Mouse (Mus musculus): ENCODE data around the gene Rere. TPM values are rescaled to one million over a fixed set of nuclear protein-coding genes. Genes with fewer than 3 reads are reported as not detected.
A peak's percentile ranks its signal among the peaks of the same experiment; 100 is the strongest.

Gene Rere
- polyA plus RNA-seq (2012; rRNA removed), result 21.1 and 26.2 TPM in 2 replicates

DNA sequence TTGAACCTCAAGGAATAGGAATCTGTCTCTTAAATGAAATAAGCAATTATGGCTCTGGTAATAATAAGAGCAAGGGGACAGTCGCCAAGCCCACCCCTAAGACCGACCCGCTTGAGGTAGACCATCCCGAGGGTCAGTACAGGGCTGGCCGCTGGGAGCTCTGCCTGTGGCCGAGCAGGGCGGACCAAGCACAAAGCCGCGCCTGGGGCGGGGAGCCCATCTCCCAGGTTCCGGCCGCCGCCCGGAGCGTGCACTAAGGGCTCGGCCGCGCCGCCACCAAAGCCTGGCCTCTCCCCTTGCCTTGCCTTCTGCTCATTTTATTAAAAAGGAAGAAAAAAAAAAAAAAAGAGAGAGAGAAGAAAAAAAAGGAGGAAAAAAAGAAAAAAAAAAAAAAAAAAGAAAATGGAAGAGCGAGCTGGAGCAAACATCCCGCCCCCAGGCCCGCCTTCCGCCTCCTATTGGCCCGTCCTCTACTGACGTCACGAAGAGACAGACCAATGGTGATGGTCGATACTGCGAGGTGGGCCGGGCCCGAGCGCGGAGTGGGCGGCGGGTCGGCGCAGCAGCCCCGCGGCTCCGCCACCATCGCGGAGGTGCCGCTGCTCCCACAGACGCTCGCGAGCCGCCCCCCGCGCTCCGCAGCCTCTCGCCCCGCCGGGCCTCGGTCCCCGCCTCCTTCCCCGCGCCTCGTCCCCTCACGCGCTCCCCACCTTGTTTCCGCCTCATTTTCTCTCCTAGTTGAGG is at the start of gene Rere:
Gene Rere, plus strand, starts transcription at position 629 of the 744 bp plus-strand sequence.
- 0 out of 2 replicates have a peak, but pooled peaks have one; percentile 2 for TF ChIP-seq CTCF (IDR thresholded peaks at IDR 0.05; ENCODE audit: control insufficient read depth, insufficient read depth, insufficient replicate concordance, low read depth, low read length)
- TF ChIP-seq POLR2A (IDR thresholded peaks at IDR 0.05; ENCODE audit: control insufficient read depth, low read depth, low read length), result peak; percentile 87

GRCm38 (mm10) chr4:150231871-150232270 is 49.6 kb upstream of the Rere start:
- H3K27ac ChIP-seq (ENCODE audit: control insufficient read depth, insufficient read depth, low read depth, low read length), result no peak overlapping the region
- H3K36me3 ChIP-seq (ENCODE audit: control insufficient read depth, insufficient read depth, low read length), result no peaks in the 10 kb centered on the region
- peaks cover 19% of the 10 kb centered on the region for H3K4me1 ChIP-seq (ENCODE audit: control insufficient read depth, insufficient read depth, low read length)
- H3K27me3 ChIP-seq (ENCODE audit: control insufficient read depth, insufficient read depth, low read length), result no peaks in the 10 kb centered on the region
- no peak overlapping the region for H3K4me3 ChIP-seq (ENCODE audit: control insufficient read depth, low read depth, low read length)
- TF ChIP-seq CTCF (IDR thresholded peaks at IDR 0.05; ENCODE audit: control insufficient read depth, insufficient read depth, insufficient replicate concordance, low read depth, low read length), result no peak
- no peak for TF ChIP-seq POLR2A (IDR thresholded peaks at IDR 0.05; ENCODE audit: control insufficient read depth, low read depth, low read length)

More for the DNA sequence above, at the start of gene Rere:
- peak within 1 kb of the TSS; percentile 92 for H3K27ac ChIP-seq (ENCODE audit: control insufficient read depth, insufficient read depth, low read depth, low read length)
- peak within 1 kb of the TSS; percentile 94 for H3K4me3 ChIP-seq (ENCODE audit: control insufficient read depth, low read depth, low read length)
- no peaks in the 10 kb centered on the region for H3K36me3 ChIP-seq (ENCODE audit: control insufficient read depth, insufficient read depth, low read length)
- H3K27me3 ChIP-seq (ENCODE audit: control insufficient read depth, insufficient read depth, low read length), result no peaks in the 10 kb centered on the region
- H3K4me1 ChIP-seq (ENCODE audit: control insufficient read depth, insufficient read depth, low read length), result peaks cover 8% of the 10 kb centered on the region

- H3K27ac ChIP-seq (ENCODE audit: control insufficient read depth, insufficient read depth, low read depth, low read length), result no peak overlapping the region
- H3K27me3 ChIP-seq (ENCODE audit: control insufficient read depth, insufficient read depth, low read length), result no peaks in the 10 kb centered on the region
- TF ChIP-seq POLR2A (IDR thresholded peaks at IDR 0.05; ENCODE audit: control insufficient read depth, low read depth, low read length) (no peak), CTCF (IDR thresholded peaks at IDR 0.05; ENCODE audit: control insufficient read depth, insufficient read depth, insufficient replicate concordance, low read depth, low read length) (no peak)
- no peak overlapping the region for H3K4me3 ChIP-seq (ENCODE audit: control insufficient read depth, low read depth, low read length)
- peaks cover 27% of the 10 kb centered on the region for H3K4me1 ChIP-seq (ENCODE audit: control insufficient read depth, insufficient read depth, low read length)
- H3K36me3 ChIP-seq (ENCODE audit: control insufficient read depth, insufficient read depth, low read length), result no peaks in the 10 kb centered on the region
These were observed 46.7 kb upstream of the Rere start for GRCm38 (mm10) chr4:150234599-150235327.

DNA sequence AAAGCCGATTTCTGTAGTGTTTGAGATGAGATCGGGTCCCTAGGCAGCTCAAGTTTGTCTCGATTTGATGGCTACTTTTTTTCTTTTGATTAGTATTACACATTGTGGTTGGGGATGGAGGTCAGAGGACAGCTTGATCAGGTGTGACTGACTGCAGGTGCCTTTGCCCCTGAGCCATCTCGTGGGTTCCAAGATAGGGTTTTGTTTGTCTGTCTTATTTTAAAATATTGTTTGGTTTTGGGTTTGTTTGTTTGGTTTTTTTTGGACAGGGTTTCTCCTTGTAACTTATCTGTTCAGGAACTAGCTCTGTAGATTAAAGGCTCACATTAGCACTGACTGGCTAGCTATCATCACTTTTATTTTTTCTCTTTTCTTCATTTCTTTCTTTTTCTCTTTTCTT is 45.9 kb upstream of the Rere start:
- Histone ChIP-seq H3K4me1 (ENCODE audit: control insufficient read depth, insufficient read depth, low read length) (peaks cover 20% of the 10 kb centered on the region), H3K27ac (ENCODE audit: control insufficient read depth, insufficient read depth, low read depth, low read length) (no peak overlapping the region), H3K36me3 (ENCODE audit: control insufficient read depth, insufficient read depth, low read length) (no peaks in the 10 kb centered on the region; the same call in 1 of the 2 replicates), H3K27me3 (ENCODE audit: control insufficient read depth, insufficient read depth, low read length) (no peaks in the 10 kb centered on the region), H3K4me3 (ENCODE audit: control insufficient read depth, low read depth, low read length) (no peak overlapping the region)
- no peak for TF ChIP-seq POLR2A (IDR thresholded peaks at IDR 0.05; ENCODE audit: control insufficient read depth, low read depth, low read length)
- no peak for TF ChIP-seq CTCF (IDR thresholded peaks at IDR 0.05; ENCODE audit: control insufficient read depth, insufficient read depth, insufficient replicate concordance, low read depth, low read length)

GRCm38 (mm10) chr4:150236031-150236430 is 45.4 kb upstream of the Rere start:
- H3K27ac ChIP-seq (ENCODE audit: control insufficient read depth, insufficient read depth, low read depth, low read length), result peak overlapping the region; percentile 94
- H3K36me3 ChIP-seq (ENCODE audit: control insufficient read depth, insufficient read depth, low read length), result no peaks in the 10 kb centered on the region; the same call in 1 of the 2 replicates
- TF ChIP-seq POLR2A (IDR thresholded peaks at IDR 0.05; ENCODE audit: control insufficient read depth, low read depth, low read length) (no peak), CTCF (IDR thresholded peaks at IDR 0.05; ENCODE audit: control insufficient read depth, insufficient read depth, insufficient replicate concordance, low read depth, low read length) (no peak)
- peaks cover 16% of the 10 kb centered on the region for H3K4me1 ChIP-seq (ENCODE audit: control insufficient read depth, insufficient read depth, low read length)
- peak overlapping the region; percentile 94 for H3K4me3 ChIP-seq (ENCODE audit: control insufficient read depth, low read depth, low read length)
- no peaks in the 10 kb centered on the region for H3K27me3 ChIP-seq (ENCODE audit: control insufficient read depth, insufficient read depth, low read length)

DNA sequence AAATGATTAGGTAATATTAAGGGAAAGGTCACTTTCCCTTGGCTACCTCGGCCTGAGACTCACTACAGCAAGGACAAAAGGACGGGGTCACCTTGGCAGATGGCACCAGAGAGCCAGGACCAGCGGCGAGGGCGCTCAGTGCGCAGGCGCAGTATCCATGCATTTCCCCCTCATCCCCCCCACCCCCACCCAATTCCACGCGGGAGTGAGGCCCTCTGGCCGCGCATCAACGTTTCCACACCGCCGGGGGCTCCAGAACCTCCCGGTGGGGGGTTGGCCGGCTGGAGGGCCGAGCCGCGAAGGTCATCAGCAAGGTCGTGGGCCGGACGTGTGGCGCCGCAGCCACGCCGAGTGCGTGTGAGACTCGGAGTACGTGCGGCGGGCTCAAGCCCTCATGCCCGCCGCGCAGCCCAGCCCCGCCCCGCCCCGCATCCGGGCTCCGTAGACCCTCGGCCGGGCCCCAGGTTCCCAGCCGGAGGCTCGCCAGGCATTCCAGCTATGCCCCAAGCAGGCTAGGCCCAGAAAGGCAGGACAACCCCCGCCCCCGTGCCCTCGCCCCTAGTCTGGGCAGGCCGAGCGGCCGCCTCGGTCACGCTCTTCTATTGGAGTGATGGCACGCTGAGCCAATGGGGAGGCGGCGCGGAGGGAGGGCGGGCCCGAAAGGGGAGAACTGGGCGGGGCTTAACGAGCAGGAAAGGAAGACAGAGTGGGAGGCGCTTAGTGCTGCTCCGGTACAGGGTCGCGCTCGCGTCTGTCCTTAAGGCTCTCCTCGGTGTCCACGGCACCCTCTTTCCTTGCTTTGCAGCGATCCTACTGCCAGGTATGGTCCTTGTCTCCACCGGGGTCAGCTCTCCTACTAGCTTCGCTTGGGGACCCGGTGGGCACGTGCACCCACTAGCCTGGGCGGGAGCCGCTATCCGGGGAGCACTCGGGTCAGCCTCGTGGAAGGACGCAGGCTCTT is 44.6 kb upstream of the Rere start, which contains the start of gene Eno1:
Gene Eno1, plus strand, starts transcription at position 201 of the 961 bp plus-strand sequence.
- peak within 1 kb of the TSS; percentile 94 for H3K27ac ChIP-seq (ENCODE audit: control insufficient read depth, insufficient read depth, low read depth, low read length)
- no peaks in the 10 kb centered on the region for H3K27me3 ChIP-seq (ENCODE audit: control insufficient read depth, insufficient read depth, low read length)
- H3K4me1 ChIP-seq (ENCODE audit: control insufficient read depth, insufficient read depth, low read length), result peaks cover 15% of the 10 kb centered on the region
- TF ChIP-seq POLR2A (IDR thresholded peaks at IDR 0.05; ENCODE audit: control insufficient read depth, low read depth, low read length), result peak; percentile 72; the same call in 1 of the 2 replicates
- TF ChIP-seq CTCF (IDR thresholded peaks at IDR 0.05; ENCODE audit: control insufficient read depth, insufficient read depth, insufficient replicate concordance, low read depth, low read length), result no peak
- H3K4me3 ChIP-seq (ENCODE audit: control insufficient read depth, low read depth, low read length), result peak within 1 kb of the TSS; percentile 94
- no peaks in the 10 kb centered on the region; the same call in 1 of the 2 replicates for H3K36me3 ChIP-seq (ENCODE audit: control insufficient read depth, insufficient read depth, low read length)
